Mouse (Mus musculus): ENCODE results near the gene Calm1. TPM values are rescaled to one million over a fixed set of nuclear protein-coding genes. Genes with fewer than 3 reads are reported as not detected.
A peak's percentile ranks its signal among the peaks of the same experiment; 100 is the strongest.

Calm1 gene
- total and polyA plus RNA-seq, 3 experiments: 524 to 3,339 (median 602) TPM

DNA sequence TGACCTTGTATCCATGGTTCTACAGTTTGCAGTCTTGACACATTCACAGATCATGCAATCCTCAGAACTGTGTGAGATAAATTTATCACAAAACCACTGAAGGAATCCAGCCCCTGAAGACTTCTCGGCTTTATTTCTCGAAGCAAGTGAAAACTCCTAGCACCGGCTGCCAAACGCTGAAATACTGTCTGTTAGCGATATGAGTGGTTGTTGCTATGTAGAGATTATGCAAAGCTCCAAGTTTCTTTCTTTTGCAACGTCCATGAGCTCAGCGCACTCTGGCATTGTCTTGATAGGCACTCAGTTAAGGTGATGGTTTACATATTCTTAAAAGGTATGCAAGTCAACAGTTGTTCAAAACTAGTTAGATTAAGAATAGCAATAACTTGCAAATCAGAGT is 13.3 kb upstream of the Calm1 start (continued):
- TF ChIP-seq CTCF (IDR thresholded peaks at IDR 0.05 in 2 of 3, conservative IDR thresholded peaks at IDR 0.05 in 1 of 3; ENCODE audit: control insufficient read depth in 1 of 3, insufficient read depth in 1 of 3, low read depth in 2 of 3, low read length in 3 of 3, poor library complexity in 1 of 3, severe bottlenecking in 1 of 3) (no peak), MXI1 (IDR thresholded peaks at IDR 0.05; ENCODE audit: low read depth, low read length) (no peak; the same call in 1 of the 2 replicates), MEF2A (IDR thresholded peaks at IDR 0.05; ENCODE audit: extremely low read depth, insufficient replicate concordance, low read depth, low read length, poor library complexity, severe bottlenecking) (no peak), MYB (IDR thresholded peaks at IDR 0.05; ENCODE audit: low read depth, low read length) (0 out of 2 replicates have a peak, but pooled peaks have one; percentile 43), POLR2AphosphoS5 (IDR thresholded peaks at IDR 0.05; ENCODE audit: borderline replicate concordance, low read depth, low read length) (no peak), ZC3H11A (IDR thresholded peaks at IDR 0.05; ENCODE audit: low read depth, low read length) (no peak), ZNF384 (IDR thresholded peaks at IDR 0.05; ENCODE audit: low read depth, low read length) (peak; percentile 48; the same call in 1 of the 2 replicates), POLR2AphosphoS2 (IDR thresholded peaks at IDR 0.05; ENCODE audit: low read length) (no peak), TAL1 (IDR thresholded peaks at IDR 0.05; ENCODE audit: low read length) (peak; percentile 45), USF2 (IDR thresholded peaks at IDR 0.05; ENCODE audit: borderline replicate concordance in 1 of 2, insufficient read depth in 1 of 2, low read depth in 1 of 2, low read length in 2 of 2) (no peak), USF1 (IDR thresholded peaks at IDR 0.05; ENCODE audit: low read depth, low read length) (no peak), SMC3 (IDR thresholded peaks at IDR 0.05; ENCODE audit: low read depth, low read length) (no peak)

DNA sequence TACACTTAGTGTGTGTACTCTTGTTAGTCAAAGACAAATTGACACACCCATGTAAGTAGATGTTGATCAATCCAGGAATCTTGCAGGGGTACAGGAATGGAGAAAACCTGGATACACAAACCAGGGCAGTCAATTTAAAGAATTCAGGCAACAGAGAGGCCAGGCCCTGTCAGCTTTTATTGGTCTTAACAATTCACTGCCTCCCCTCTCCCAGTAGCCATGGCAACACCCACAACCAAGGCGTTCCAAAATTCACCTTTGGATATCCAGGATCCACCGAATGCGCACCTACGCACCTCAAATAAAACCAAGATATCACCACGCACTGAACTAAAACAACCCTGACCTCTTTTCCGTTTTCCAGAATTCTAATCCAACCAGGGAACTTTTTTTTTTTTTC is 12.9 kb upstream of the Calm1 start:
- Histone ChIP-seq H3K36me3 (ENCODE audit: control insufficient read depth in 1 of 2, insufficient read depth in 2 of 2, low read length in 2 of 2) (peaks cover 0 to 26% of the 10 kb centered on the region in 2 experiments; a peak in 2 of 4 replicates), H3K27me3 (ENCODE audit: control insufficient read depth in 1 of 2, insufficient read depth in 2 of 2, low read length in 2 of 2) (no peaks in the 10 kb centered on the region), H3K27ac (ENCODE audit: control insufficient read depth, low read depth, low read length) (peak overlapping the region; percentile 97), H3K9me3 (replicated peaks; ENCODE audit: insufficient read depth, low read length) (no peaks in the 10 kb centered on the region), H3K4me3 (ENCODE audit: control insufficient read depth in 1 of 2, insufficient read depth in 1 of 2, low read depth in 2 of 2, low read length in 2 of 2) (peak overlapping the region; percentile 64 to 66), H3K4me1 (ENCODE audit: control insufficient read depth in 1 of 2, insufficient read depth in 2 of 2, low read length in 2 of 2) (peaks cover 10 to 23% of the 10 kb centered on the region in 2 experiments), H3K9ac (ENCODE audit: control insufficient read depth, low read depth, low read length, poor library complexity, severe bottlenecking) (peak overlapping the region; percentile 91), H3K79me2 (ENCODE audit: control insufficient read depth, insufficient read depth, low read length, poor library complexity) (no peaks in the 10 kb centered on the region; the same call in 1 of the 2 replicates)
- TF ChIP-seq GABPA (IDR thresholded peaks at IDR 0.05; ENCODE audit: low read depth, low read length) (no peak), ZC3H11A (IDR thresholded peaks at IDR 0.05; ENCODE audit: low read depth, low read length) (no peak), GATA1 (IDR thresholded peaks at IDR 0.05; ENCODE audit: low read depth, low read length) (no peak), ZNF384 (IDR thresholded peaks at IDR 0.05; ENCODE audit: low read depth, low read length) (0 out of 2 replicates have a peak, but pooled peaks have one; percentile 3)
- DNase-seq (ENCODE audit: low read depth, low spot score): peak; percentile 72

DNA sequence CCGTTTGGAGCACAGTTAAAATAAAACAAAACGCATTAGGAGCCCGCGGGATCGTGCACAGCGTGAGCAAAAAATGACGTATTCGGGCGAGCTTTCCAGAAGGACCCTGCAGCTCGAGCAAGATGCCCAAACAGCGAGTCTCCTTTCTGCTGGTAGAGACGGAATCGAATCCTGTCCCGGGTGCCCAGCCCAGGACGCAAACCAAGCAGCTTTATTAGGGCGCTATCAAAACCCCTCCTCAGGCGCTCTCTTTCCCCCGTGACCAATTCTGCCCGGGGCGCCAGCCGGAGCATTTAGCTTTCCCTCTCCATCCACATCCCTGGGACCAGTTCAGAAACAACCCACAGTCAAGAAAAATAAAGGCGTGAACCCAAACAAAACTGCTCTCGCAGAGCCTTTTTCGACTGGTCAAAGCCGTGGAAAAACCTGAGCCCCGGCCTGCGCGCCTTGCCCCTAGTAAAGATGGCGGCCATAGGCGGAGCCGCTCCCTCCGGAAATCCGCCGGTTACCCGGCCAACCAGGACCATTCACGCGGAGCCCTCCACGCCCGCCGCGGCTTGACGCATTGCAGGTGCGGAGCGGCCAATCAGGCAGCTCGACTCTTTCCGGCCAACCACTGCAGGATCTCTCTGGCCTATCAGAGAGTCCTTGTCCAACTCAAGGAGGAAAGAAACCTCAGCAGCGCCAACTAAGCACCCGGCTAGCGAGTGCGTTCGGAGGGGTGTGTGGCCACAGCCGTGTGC is 12.1 kb upstream of the Calm1 start:
- Histone ChIP-seq H3K27ac (ENCODE audit: control insufficient read depth, low read depth, low read length) (peak overlapping the region; percentile 97), H3K27me3 (ENCODE audit: control insufficient read depth in 1 of 2, insufficient read depth in 2 of 2, low read length in 2 of 2) (no peaks in the 10 kb centered on the region), H3K9ac (ENCODE audit: control insufficient read depth, low read depth, low read length, poor library complexity, severe bottlenecking) (peak overlapping the region; percentile 91), H3K79me2 (ENCODE audit: control insufficient read depth, insufficient read depth, low read length, poor library complexity) (no peaks in the 10 kb centered on the region; the same call in 1 of the 2 replicates), H3K4me1 (ENCODE audit: control insufficient read depth in 1 of 2, insufficient read depth in 2 of 2, low read length in 2 of 2) (peaks cover 10 to 23% of the 10 kb centered on the region in 2 experiments), H3K9me3 (replicated peaks; ENCODE audit: insufficient read depth, low read length) (no peaks in the 10 kb centered on the region), H3K4me3 (ENCODE audit: control insufficient read depth in 1 of 2, insufficient read depth in 1 of 2, low read depth in 2 of 2, low read length in 2 of 2) (peak overlapping the region; percentile 70 to 78), H3K36me3 (ENCODE audit: control insufficient read depth in 1 of 2, insufficient read depth in 2 of 2, low read length in 2 of 2) (peaks cover 0 to 26% of the 10 kb centered on the region in 2 experiments; a peak in 2 of 4 replicates)
- DNase-seq (ENCODE audit: low read depth, low spot score): peak; percentile 99
- TF ChIP-seq HCFC1 (IDR thresholded peaks at IDR 0.05; ENCODE audit: low read depth, low read length) (peak; percentile 90), JUND (IDR thresholded peaks at IDR 0.05; ENCODE audit: low read depth, low read length) (no peak), MXI1 (IDR thresholded peaks at IDR 0.05; ENCODE audit: low read depth, low read length) (peak; percentile 71), ZNF384 (IDR thresholded peaks at IDR 0.05; ENCODE audit: low read depth, low read length) (no peak; the same call in 1 of the 2 replicates), MAZ (IDR thresholded peaks at IDR 0.05; ENCODE audit: low read depth, low read length) (no peak), BHLHE40 (IDR thresholded peaks at IDR 0.05; ENCODE audit: borderline replicate concordance, low read depth, low read length) (no peak), EP300 (IDR thresholded peaks at IDR 0.05; ENCODE audit: low read depth in 1 of 2, low read length in 2 of 2) (no peak), TAL1 (IDR thresholded peaks at IDR 0.05; ENCODE audit: low read length) (no peak), CHD1 (IDR thresholded peaks at IDR 0.05; ENCODE audit: low read depth, low read length) (0 out of 2 replicates have a peak, but pooled peaks have one; percentile 65), MAX (IDR thresholded peaks at IDR 0.05; ENCODE audit: low read length) (no peak; the same call in 1 of the 2 replicates), GATA1 (IDR thresholded peaks at IDR 0.05; ENCODE audit: low read depth, low read length) (no peak), POLR2AphosphoS2 (IDR thresholded peaks at IDR 0.05; ENCODE audit: low read length) (no peak), MYC (IDR thresholded peaks at IDR 0.05; ENCODE audit: low read depth, low read length) (peak; percentile 57; the same call in 1 of the 2 replicates), MAFK (IDR thresholded peaks at IDR 0.05; ENCODE audit: borderline replicate concordance, low read depth, low read length) (no peak), GABPA (IDR thresholded peaks at IDR 0.05; ENCODE audit: low read depth, low read length) (no peak), SIN3A (IDR thresholded peaks at IDR 0.05; ENCODE audit: low read length) (peak; percentile 77), MEF2A (IDR thresholded peaks at IDR 0.05; ENCODE audit: extremely low read depth, insufficient replicate concordance, low read depth, low read length, poor library complexity, severe bottlenecking) (no peak), RAD21 (IDR thresholded peaks at IDR 0.05; ENCODE audit: low read depth, low read length) (no peak)

Data from MEL (cell line).